Mouse (Mus musculus): Measurements from ENCODE around the gene Card11.

The Card11 gene

GRCm38 (mm10) chr5:141000349-141000748 lies at the start of gene Card11:
TSS of gene Card11 (minus strand) at chr5:141000582.
- no peak for DNase-seq

GRCm38 (mm10) chr5:141047651-141048218 lies 47.4 kb upstream of the Card11 start:
- DNase-seq = no peak

GRCm38 (mm10) chr5:141044976-141045375 lies 44.6 kb upstream of the Card11 start:
- DNase-seq = no peak

DNA sequence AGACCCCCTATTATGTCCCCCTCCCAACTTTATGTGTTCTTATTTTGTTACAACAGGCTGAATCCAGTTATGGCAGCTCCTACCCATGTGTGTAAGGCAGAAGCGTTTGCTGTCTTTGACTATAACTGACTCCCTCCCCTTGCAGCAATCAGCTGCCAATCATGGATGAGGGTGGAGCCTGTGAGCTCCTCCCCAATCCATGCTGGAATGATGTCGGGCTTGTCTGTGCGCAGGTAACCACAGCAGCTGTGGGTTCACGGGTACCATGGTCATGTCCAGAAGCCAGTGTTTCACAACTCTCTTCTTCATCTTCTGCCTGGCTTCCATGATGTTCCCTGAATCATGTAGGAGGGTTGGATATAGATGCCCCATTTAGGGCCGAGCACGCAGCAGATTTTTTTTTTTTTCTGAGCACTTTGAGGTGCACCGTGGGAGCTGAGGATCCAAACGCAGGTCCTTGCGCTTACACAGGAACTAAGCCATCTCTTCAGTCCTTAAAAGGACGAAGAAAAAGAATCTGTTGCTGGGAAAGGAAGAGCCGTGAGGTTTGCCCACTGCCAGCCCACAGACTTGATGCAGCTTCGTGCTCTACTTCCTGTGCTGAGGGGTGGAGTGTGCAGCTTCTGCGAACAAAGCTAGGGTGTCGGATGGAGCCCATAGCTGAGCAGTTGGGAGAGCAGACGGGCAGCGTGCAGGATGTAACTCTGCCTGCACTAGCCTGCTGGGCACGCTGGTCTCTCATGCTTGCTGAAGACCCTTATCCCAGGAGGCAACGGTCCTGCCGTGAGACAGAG lies 43.5 kb upstream of the Card11 start:
- peak; percentile 92 for DNase-seq

GRCm38 (mm10) chr5:141042406-141042805 lies 42.0 kb upstream of the Card11 start:
- no peak for DNase-seq

DNA sequence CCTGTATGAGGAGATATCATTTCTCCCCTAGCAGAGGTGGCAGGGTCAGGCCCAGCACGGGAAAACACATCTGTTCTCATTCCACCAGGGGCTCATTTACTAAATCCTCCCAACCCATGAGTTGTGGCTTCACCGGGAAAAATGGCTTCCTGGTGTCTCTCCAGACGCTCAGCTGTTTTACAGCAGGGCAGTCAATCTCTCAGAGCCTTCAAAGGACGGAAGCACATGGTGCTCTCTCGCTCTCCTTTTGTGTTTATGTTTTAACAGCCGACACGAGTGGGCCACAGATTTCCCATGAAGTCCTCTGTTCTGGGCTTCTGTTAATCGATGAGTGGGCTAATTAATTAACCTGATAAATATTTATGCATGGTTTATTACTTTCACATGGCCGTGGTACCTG lies 40.5 kb upstream of the Card11 start:
- no peak for DNase-seq

DNA sequence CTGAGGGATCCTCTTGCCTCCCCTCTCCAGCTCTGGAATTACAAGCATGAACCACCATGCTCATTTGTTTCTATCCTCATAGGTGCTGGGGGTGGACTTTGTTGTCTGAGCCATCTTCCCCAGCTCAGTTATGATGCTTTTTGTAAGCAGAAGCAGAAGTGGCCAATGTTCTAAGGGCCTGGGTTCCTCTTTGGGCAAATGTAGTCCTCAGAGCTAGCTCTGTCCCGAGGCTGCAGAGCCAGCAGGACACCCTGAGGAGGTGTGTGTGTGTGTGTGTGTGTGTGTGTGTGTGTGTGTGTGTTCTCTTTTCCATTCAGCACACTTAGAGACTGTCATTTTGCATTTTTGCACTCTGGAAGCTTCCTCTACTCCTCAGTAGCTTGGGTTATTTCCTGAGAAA lies 38.0 kb upstream of the Card11 start:
- DNase-seq = peak; percentile 87

DNA sequence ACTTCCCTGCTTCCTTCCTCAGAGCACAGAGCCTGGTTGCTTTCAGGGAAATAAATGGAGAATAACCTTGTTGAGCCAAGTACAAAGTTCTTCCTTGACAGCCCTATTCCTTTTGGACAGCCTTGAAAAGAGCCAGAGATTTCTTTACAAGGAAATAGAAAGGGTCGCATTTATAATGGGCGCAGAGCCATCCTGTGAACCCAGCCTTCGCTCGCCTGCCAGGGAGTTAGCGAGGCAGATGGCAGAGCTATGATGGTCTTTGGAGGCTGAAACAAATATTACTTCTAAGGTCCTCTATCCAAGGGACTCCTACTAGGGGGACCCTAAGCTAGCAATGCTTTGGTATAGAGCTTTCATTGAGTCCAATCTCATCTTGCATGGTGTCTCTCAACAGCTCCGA lies 35.0 kb upstream of the Card11 start:
- DNase-seq = no peak

GRCm38 (mm10) chr5:141034301-141034700 lies 33.9 kb upstream of the Card11 start:
- DNase-seq = no peak

GRCm38 (mm10) chr5:141033001-141033400 lies 32.6 kb upstream of the Card11 start:
- DNase-seq = no peak

DNA sequence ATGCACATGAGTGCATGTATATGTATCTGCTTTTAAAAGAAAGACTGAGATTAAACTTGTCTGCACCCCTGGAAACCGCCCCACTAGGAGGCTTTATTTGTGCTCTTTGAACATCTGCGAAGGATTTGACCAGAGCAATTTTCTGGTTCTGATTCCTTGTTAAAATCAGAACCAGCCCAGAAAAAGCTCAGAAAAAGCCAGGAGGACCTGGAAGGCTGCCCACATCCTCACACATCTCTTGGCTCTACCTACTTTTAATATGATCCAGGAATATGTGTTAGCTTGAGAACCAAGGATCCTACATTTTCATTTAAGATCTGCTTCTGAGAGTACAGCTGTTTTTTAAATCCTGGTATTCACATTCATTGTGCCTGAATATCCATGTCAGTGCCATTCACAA lies 29.0 kb upstream of the Card11 start:
- DNase-seq = no peak

DNA sequence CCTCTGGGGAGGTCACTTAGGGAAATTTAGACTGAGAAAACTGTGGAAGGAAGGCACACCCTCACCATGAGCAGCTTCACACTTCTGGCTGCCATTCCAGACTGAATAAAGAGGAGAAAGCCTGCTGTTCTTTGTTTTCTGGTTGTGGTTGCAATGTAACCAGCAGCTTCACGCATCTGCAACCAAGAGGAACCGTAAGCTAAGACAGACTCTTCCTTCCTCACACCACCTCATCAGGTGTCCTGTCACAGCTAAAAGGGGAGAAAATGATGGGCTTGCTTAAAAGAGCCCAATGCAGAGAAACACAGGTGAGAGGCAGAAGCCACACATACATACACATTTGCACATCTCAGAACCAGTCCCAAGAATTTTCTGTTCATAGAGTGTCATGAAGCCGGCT lies 25.3 kb upstream of the Card11 start:
- DNase-seq = peak; percentile 45

GRCm38 (mm10) chr5:141024435-141024834 lies 24.1 kb upstream of the Card11 start:
- peak; percentile 48 for DNase-seq

DNA sequence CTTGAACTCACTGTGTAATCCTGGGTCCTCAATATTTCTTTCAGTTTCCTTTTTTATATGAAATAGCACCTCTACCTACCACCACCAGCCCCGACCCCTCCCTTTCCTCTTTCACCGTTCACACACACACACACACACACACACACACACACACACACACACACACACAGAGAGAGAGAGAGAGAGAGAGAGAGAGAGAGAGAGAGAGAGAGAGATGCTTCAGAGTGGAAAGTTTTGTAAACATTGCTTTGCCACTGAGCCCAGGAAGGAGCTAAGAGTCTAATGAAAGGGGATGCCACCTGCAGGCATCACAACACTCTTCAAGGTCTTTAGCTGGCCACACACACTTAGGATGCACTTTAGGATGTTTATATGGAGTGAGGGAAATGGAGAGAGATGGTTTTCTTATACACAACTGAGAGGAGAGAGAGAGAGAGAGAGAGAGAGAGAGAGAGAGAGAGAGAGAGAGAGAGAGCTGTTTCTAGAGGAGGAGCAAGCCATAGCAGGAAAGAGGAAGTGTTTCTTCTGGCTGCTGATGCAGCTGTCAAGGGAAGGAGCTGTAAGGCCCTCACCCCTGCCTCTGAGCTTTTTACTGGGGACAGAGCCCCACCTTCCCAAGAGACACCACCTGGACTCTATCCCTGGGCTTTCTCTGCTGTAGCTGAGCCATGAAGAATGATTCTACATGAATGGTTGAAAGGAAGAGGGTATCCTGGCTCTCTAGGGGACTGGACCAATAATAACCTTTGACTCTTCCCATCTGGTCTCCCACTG lies 17.7 kb upstream of the Card11 start:
- DNase-seq = peak; percentile 90

DNA sequence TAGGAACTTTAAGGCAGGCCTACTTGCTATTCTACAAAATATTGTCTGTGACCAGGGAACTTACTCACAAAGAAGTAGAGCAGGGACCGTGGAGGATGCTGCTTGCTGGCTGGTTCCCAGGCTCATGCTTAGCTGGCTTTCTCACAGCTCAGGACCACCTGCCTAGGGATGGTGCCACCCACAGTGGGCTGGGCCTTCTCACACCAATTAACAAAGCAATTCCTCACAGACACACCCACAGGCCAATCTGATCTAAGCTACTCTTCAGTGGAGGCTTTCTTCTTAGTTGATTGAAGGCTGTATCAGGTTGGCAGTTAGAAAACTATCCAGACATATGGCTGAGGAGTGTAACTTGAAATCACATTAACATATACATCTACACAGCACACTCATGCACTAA lies 15.7 kb upstream of the Card11 start:
- peak; percentile 68 for DNase-seq

- DNase-seq = no peak
Measured at GRCm38 (mm10) chr5:141014216-141014615, 13.8 kb upstream of the Card11 start.

GRCm38 (mm10) chr5:141013465-141013864 lies 13.1 kb upstream of the Card11 start:
- DNase-seq = peak; percentile 96

GRCm38 (mm10) chr5:141005491-141005890 lies 5.1 kb upstream of the Card11 start:
- no peak for DNase-seq

- no peak for DNase-seq
Measured at GRCm38 (mm10) chr5:141004078-141004763, 3.8 kb upstream of the Card11 start.

DNA sequence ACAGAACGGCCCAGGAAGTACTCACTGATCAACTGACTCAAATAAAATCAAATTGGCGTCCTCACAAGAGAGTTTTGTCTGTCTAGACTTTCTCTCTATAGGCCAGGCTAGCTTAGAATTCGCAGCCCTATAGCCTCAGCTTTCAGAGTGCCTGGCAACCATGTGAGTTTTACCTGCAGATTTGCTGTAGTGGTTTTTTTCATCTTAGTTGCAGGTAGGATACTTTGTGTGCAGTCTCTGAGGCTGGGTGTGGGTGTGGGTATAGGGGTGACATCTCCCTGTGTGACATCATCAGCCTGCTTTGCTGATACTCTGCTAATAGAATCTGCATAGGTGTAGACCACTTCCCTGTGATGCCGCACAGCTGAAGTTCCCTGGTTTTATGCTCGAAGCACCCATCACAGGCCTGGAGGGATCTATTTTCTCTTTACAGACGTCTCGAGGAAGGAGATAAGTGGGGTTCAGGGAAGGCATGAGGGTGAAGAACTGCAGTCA lies 1.2 kb downstream of the Card11 start:
- no peak for DNase-seq

DNA sequence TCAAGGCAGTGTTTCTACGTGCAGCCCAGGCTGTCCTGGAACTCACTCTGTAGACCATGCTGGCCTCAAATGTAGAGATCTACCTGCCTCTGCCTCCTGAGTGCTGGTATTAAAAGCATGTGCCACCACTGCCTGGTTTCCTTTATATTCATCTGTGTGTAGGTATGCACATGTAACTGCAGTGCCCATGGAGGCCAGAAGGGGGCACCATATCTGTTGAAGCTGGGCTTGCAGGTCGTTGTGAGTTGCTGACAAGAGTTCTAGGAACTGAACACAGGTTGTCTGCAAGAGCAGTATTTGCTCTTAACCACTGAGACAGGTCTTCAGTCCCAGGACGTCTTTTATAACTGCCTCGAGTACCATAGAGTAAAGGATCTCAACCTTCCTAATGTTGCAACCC lies 2.6 kb downstream of the Card11 start:
- no peak for DNase-seq

- no peak for DNase-seq
Measured at GRCm38 (mm10) chr5:140992093-140993070, 8.0 kb downstream of the Card11 start.

All from heart, adult 11 months (tissue).